In the genomic region with DNA sequence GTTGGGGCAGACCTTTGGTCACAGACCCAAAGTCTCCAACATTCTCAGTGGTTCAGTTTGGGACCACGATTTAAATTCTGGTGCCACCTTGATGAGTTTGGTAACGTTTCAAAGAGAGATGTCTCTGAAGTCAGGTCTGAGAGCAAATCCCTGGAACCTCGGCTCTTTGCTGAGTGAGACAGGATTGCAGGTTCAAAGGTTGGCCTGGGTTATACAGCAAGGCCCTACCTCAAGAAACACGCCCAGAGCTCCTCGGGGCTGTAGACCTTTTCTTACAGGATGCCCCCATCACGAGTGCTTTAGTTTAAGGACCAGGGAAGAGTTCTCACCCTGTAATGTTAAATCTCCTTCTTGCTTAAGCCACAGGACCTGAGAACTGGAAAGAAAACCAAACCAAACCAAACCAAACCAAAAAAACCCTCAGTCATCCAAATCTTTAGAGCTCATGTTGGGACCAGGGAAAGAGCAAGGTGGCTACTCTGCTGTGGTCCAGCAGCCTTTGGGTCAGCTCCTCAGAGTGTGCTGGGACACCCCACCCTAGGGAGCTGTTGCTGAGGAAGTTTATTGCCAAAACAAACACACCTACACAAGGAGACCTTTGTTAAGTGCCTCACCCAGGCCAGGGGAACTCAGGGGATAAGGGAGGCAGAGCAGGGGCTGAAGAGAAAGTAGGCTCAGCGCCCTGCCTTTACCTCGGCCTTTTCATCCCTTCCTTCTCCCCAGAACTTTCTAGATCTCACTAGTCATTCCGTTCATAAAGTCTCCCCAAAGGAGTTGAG, we compare ENCODE assay signal across 17 mouse cellular contexts. TPM values are rescaled to one million over a fixed set of nuclear protein-coding genes. Genes with fewer than 3 reads are reported as not detected.
DNase-seq lines count a peak whose midpoint lies in the region; ATAC-seq and TF ChIP-seq lines count a peak whose summit lies in the region.
"Had no signal": no experiment of that assay in that cellular context is flagged by ENCODE, and none has a peak within 500 bp of the region (broad histone marks: within the 10 kb centered on the region; RNA-seq: fewer than 3 reads in every experiment).

No protein-coding gene starts in this region.

- H3K27ac ChIP-seq in intestine, postnatal 0 days (ENCODE audit: low read depth, low read length): peak overlapping the region; percentile 87
- peak overlapping the region; percentile 100 for H3K27ac ChIP-seq in liver, embryonic 15.5 days (replicated peaks)
- peak overlapping the region; percentile 70 for H3K27ac ChIP-seq in stomach, embryonic 15.5 days
- H3K27ac ChIP-seq in hindbrain, embryonic 11.5 days (ENCODE audit: low read depth, low read length): no peak overlapping the region
- H3K27ac ChIP-seq: hindbrain, embryonic 15.5 days; limb, embryonic 12.5 days; midbrain, embryonic 15.5 days had no signal

- peak; percentile 26; the same call in 1 of the 2 replicates for TF ChIP-seq POLR2A in lung, adult 2 months (IDR thresholded peaks at IDR 0.05; ENCODE audit: borderline replicate concordance, extremely low read depth, low read depth, low read length)

- WGBS in lung, adult 2 months: 65% methylated on average over 9 of the region's 9 CpGs
- WGBS in intestine, postnatal 0 days: 31% methylated on average over 9 of the region's 9 CpGs
- 79% methylated on average over 9 of the region's 9 CpGs for WGBS in liver, embryonic 15.5 days (ENCODE audit: insufficient replicate concordance)
- WGBS in stomach, embryonic 15.5 days: 73% methylated on average over 9 of the region's 9 CpGs
- 88% methylated on average over 9 of the region's 9 CpGs for WGBS in hindbrain, embryonic 11.5 days

- H3K9ac ChIP-seq in intestine, postnatal 0 days (ENCODE audit: low read depth, low read length): 0 out of 2 replicates have a peak overlapping the region, but pooled peaks have one; percentile 3
- H3K9ac ChIP-seq in liver, embryonic 15.5 days: no peak overlapping the region
- no peak overlapping the region for H3K9ac ChIP-seq in stomach, embryonic 15.5 days
- H3K9ac ChIP-seq in hindbrain, embryonic 11.5 days (ENCODE audit: low read depth, low read length): no peak overlapping the region
- H3K9ac ChIP-seq: hindbrain, embryonic 15.5 days; limb, embryonic 12.5 days; midbrain, embryonic 15.5 days had no signal

- H3K4me2 ChIP-seq in intestine, postnatal 0 days (replicated peaks; ENCODE audit: low read depth): peak overlapping the region; percentile 24
- peak overlapping the region; percentile 57; the same call in 1 of the 2 replicates for H3K4me2 ChIP-seq in liver, embryonic 15.5 days
- H3K4me2 ChIP-seq in stomach, embryonic 15.5 days: no peak overlapping the region
- no peak overlapping the region for H3K4me2 ChIP-seq in hindbrain, embryonic 11.5 days (replicated peaks; ENCODE audit: low read depth, low read length)

- H3K9me3 ChIP-seq in intestine, postnatal 0 days (ENCODE audit: control insufficient read depth): no peaks in the 10 kb centered on the region
- H3K9me3 ChIP-seq in liver, embryonic 15.5 days (replicated peaks): no peaks in the 10 kb centered on the region
- no peaks in the 10 kb centered on the region for H3K9me3 ChIP-seq in stomach, embryonic 15.5 days
- H3K9me3 ChIP-seq in hindbrain, embryonic 11.5 days (ENCODE audit: control insufficient read depth, low read length): no peaks in the 10 kb centered on the region
- H3K9me3 ChIP-seq: G1E; heart, embryonic 10.5 days; hindbrain, embryonic 15.5 days; limb, embryonic 12.5 days; midbrain, embryonic 15.5 days had no signal

- H3K4me3 ChIP-seq in lung, adult 2 months (replicated peaks; ENCODE audit: extremely low read depth, low read depth, low read length): no peak overlapping the region
- no peak overlapping the region for H3K4me3 ChIP-seq in intestine, postnatal 0 days (ENCODE audit: low read depth, low read length)
- no peak overlapping the region for H3K4me3 ChIP-seq in liver, embryonic 15.5 days (replicated peaks)
- H3K4me3 ChIP-seq in stomach, embryonic 15.5 days (replicated peaks): no peak overlapping the region
- H3K4me3 ChIP-seq in hindbrain, embryonic 11.5 days (ENCODE audit: low read depth, low read length): no peak overlapping the region
- H3K4me3 ChIP-seq: hindbrain, embryonic 15.5 days; limb, embryonic 12.5 days; midbrain, embryonic 15.5 days had no signal

- DNase-seq in lung, adult 2 months: no peak
- no peak for DNase-seq in lung, postnatal 14 days
- no peak for DNase-seq in Muller cell, postnatal 12 days (ENCODE audit: inconsistent ontology term)
- no peak for DNase-seq in retina, postnatal 1 day
- no peak for DNase-seq in hindbrain, embryonic 11.5 days (ENCODE audit: low spot score)
- DNase-seq: cerebellum, postnatal 10 days; gastrocnemius, postnatal 36 days; heart, postnatal 14 days; spleen, adult 18-20 months had no signal

- H3K4me1 ChIP-seq in lung, adult 2 months (ENCODE audit: control insufficient read depth, insufficient read depth, low read length): 0 out of 2 replicates have a peak, but pooled peaks cover 4% of the 10 kb centered on the region
- peaks cover 8% of the 10 kb centered on the region for H3K4me1 ChIP-seq in intestine, postnatal 0 days (replicated peaks; ENCODE audit: control insufficient read depth, insufficient read depth, low read length)
- H3K4me1 ChIP-seq in liver, embryonic 15.5 days (replicated peaks): peaks cover 97% of the 10 kb centered on the region
- peaks cover 12% of the 10 kb centered on the region for H3K4me1 ChIP-seq in stomach, embryonic 15.5 days
- no peaks in the 10 kb centered on the region for H3K4me1 ChIP-seq in hindbrain, embryonic 11.5 days (replicated peaks; ENCODE audit: control insufficient read depth, insufficient read depth, low read length)
- H3K4me1 ChIP-seq: hindbrain, embryonic 15.5 days; limb, embryonic 12.5 days; midbrain, embryonic 15.5 days had no signal

- no peaks in the 10 kb centered on the region for H3K27me3 ChIP-seq in intestine, postnatal 0 days (replicated peaks; ENCODE audit: control insufficient read depth, insufficient read depth, low read length)
- no peaks in the 10 kb centered on the region for H3K27me3 ChIP-seq in liver, embryonic 15.5 days
- no peaks in the 10 kb centered on the region for H3K27me3 ChIP-seq in stomach, embryonic 15.5 days (replicated peaks)
- no peaks in the 10 kb centered on the region for H3K27me3 ChIP-seq in hindbrain, embryonic 11.5 days (ENCODE audit: control insufficient read depth, insufficient read depth, low read length)
- H3K27me3 ChIP-seq: hindbrain, embryonic 15.5 days; midbrain, embryonic 15.5 days had no signal

- peaks cover 26% of the 10 kb centered on the region for H3K36me3 ChIP-seq in intestine, postnatal 0 days (ENCODE audit: control insufficient read depth, insufficient read depth)
- H3K36me3 ChIP-seq in liver, embryonic 15.5 days (replicated peaks): peaks cover 65% of the 10 kb centered on the region
- H3K36me3 ChIP-seq in stomach, embryonic 15.5 days: no peaks in the 10 kb centered on the region
- H3K36me3 ChIP-seq in hindbrain, embryonic 11.5 days (ENCODE audit: control insufficient read depth, insufficient read depth, low read length): no peaks in the 10 kb centered on the region
- H3K36me3 ChIP-seq: hindbrain, embryonic 15.5 days; limb, embryonic 12.5 days; midbrain, embryonic 15.5 days had no signal

- 0 out of 2 replicates have a peak, but pooled peaks have one; percentile 19 for ATAC-seq in intestine, postnatal 0 days
- ATAC-seq in liver, embryonic 15.5 days (ENCODE audit: insufficient read depth): no peak
- no peak; the same call in 1 of the 2 replicates for ATAC-seq in stomach, embryonic 15.5 days (ENCODE audit: insufficient read depth, low FRiP score, low read depth)
- ATAC-seq in hindbrain, embryonic 11.5 days (ENCODE audit: low FRiP score): no peak
- ATAC-seq: midbrain, embryonic 15.5 days had no signal

- TF ChIP-seq CTCF in lung, adult 2 months (IDR thresholded peaks at IDR 0.05; ENCODE audit: insufficient read depth, low read length): no peak
- TF ChIP-seq CTCF in intestine, postnatal 0 days (IDR thresholded peaks at IDR 0.05; ENCODE audit: low read depth): no peak

RNA-seq across cellular contexts. Expression of gene Pnpo, which starts 7.7 kb away (rescaled TPM):
- polyA plus RNA-seq in lung, adult 2 months (2012; rRNA removed): 20.7 and 24.0 TPM in 2 replicates
- 145 and 158 TPM in 2 replicates for polyA plus RNA-seq in intestine, postnatal 0 days (2015; fragmentation: Nextera tagmentation; extraction: Ambion mirVana)
- 719 and 785 TPM in 2 replicates for polyA plus RNA-seq in liver, embryonic 15.5 days (2015; fragmentation: Nextera tagmentation; extraction: Ambion mirVana)
- polyA plus RNA-seq in stomach, embryonic 15.5 days (2015; fragmentation: Nextera tagmentation; extraction: Ambion mirVana): 63.6 and 85.7 TPM in 2 replicates
- polyA plus RNA-seq in hindbrain, embryonic 11.5 days (2014; fragmentation: Nextera tagmentation; extraction: Ambion mirVana): 26.0 and 29.5 TPM in 2 replicates

RNA-seq across cellular contexts. Expression of gene Prr15l, which starts 8.2 kb away (rescaled TPM):
- polyA plus RNA-seq in lung, adult 2 months (2012; rRNA removed): 56.2 and 69.8 TPM in 2 replicates
- 138 and 141 TPM in 2 replicates for polyA plus RNA-seq in intestine, postnatal 0 days (2015; fragmentation: Nextera tagmentation; extraction: Ambion mirVana)
- 5.9 and 6.1 TPM in 2 replicates for polyA plus RNA-seq in liver, embryonic 15.5 days (2015; fragmentation: Nextera tagmentation; extraction: Ambion mirVana)
- polyA plus RNA-seq in stomach, embryonic 15.5 days (2015; fragmentation: Nextera tagmentation; extraction: Ambion mirVana): 55.2 and 65.6 TPM in 2 replicates
- 0.82 and 1.1 TPM in 2 replicates for polyA plus RNA-seq in hindbrain, embryonic 11.5 days (2014; fragmentation: Nextera tagmentation; extraction: Ambion mirVana)

RNA-seq across cellular contexts. Expression of gene Cdk5rap3, which starts 19.8 kb away (rescaled TPM):
- polyA plus RNA-seq in lung, adult 2 months (2012; rRNA removed): 25.4 and 30.1 TPM in 2 replicates
- 64.1 and 68.9 TPM in 2 replicates for polyA plus RNA-seq in intestine, postnatal 0 days (2015; fragmentation: Nextera tagmentation; extraction: Ambion mirVana)
- polyA plus RNA-seq in liver, embryonic 15.5 days (2015; fragmentation: Nextera tagmentation; extraction: Ambion mirVana): 33.7 and 40.6 TPM in 2 replicates
- 67.2 and 76.5 TPM in 2 replicates for polyA plus RNA-seq in stomach, embryonic 15.5 days (2015; fragmentation: Nextera tagmentation; extraction: Ambion mirVana)
- polyA plus RNA-seq in hindbrain, embryonic 11.5 days (2014; fragmentation: Nextera tagmentation; extraction: Ambion mirVana): 95.5 and 98.2 TPM in 2 replicates

RNA-seq across cellular contexts. Expression of gene Sp2, which starts 46.7 kb away (rescaled TPM):
- 23.1 and 26.3 TPM in 2 replicates for polyA plus RNA-seq in lung, adult 2 months (2012; rRNA removed)
- polyA plus RNA-seq in intestine, postnatal 0 days (2015; fragmentation: Nextera tagmentation; extraction: Ambion mirVana): 7.7 and 8.2 TPM in 2 replicates
- 17.6 and 18.0 TPM in 2 replicates for polyA plus RNA-seq in liver, embryonic 15.5 days (2015; fragmentation: Nextera tagmentation; extraction: Ambion mirVana)
- 12.7 and 13.5 TPM in 2 replicates for polyA plus RNA-seq in stomach, embryonic 15.5 days (2015; fragmentation: Nextera tagmentation; extraction: Ambion mirVana)
- polyA plus RNA-seq in hindbrain, embryonic 11.5 days (2014; fragmentation: Nextera tagmentation; extraction: Ambion mirVana): 17.8 and 22.1 TPM in 2 replicates

Comparison
In these comparisons a context has a peak if more than half of its experiments do, and no peak if none do; other contexts are left out.
1. H3K4me2 ChIP-seq: peak in intestine, postnatal 0 days (single experiment) and liver, embryonic 15.5 days (single experiment); none in stomach, embryonic 15.5 days (single experiment) and hindbrain, embryonic 11.5 days (single experiment).